Mouse (Mus musculus): Measurements from ENCODE around the gene Tmem74b.

The Tmem74b gene

DNA sequence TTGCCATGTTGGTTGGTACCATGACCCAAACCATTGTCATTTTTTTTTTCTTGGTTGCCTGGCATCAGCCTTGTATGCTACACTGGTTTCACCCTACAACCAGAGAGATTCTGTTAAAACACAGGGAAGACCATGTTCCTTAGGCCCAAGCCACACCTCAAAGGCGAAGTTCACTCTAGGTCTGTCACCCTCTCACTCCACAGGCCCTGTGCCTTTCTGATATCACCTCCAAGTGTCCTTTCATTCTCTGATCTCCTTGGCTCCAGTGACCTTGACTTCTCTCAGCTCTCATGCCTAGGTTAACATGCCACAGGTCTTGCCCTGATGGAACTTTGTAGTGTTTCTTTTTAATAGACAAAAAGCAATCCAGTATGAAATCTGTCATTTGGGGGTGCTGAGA is 40.3 kb downstream of the Tmem74b start:
- DNase-seq (ENCODE audit: low spot score in 2 of 2), result no peak

DNA sequence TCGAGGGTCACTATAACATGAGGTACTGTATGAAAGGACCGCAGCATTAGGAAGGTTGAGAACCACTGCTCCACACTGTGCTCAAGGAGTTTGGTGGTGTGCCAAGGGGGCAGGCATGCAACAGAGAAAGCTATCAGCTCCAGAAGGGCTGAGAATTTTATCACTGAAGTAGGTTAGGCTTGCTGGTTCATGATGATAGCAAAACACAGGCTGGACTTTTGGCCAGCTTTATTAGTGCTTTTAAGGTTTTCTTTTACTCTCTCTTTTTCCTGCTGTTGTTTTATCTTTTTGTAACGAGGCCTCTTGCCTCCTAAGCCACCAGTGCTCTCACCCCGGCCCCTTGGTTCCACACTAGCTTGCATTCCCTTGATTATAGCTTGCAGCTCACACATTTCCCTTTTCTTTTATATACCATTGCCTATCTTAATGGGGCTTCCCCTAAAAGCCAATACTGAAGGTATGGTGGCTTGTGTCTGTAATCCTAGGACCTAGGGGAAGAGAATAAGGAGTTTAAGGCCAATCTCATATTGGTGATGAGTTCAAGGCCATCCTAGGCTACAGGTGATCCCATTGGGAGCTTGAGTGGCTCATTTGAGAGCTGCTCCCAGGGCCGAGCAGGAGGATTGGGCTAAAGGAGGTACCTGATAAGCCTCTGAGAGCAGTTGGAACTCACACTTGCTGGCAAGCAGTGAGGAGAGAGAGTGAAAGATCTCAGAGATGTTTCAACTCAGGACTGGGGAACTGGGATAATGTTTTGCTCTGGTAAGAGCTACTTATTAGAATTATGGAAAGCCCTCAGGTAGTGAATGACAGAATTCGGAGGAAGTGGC is 41.3 kb downstream of the Tmem74b start:
- DNase-seq (ENCODE audit: low spot score in 2 of 2), result no peak

DNA sequence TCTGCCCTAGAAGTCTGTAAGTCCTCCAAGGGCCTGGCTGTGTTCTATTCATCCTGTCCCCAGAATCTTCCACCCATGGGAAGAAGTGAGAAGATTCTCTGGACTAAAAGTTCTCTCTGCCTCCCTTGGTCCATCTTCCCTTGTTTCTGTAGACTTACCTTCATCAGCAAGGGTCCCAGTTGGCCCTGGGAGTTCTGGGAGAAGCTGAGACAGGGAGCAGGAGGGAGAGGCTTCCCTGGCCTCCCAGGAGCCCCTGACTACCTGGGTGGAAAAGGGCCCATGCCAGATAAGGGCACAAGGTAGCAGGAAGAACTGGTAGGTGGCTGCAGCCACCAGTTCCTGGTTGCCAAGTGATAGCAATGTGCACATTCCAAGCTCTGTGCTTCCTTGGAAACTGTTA is 42.0 kb downstream of the Tmem74b start, which contains the start of gene Psmf1:
TSS of gene Psmf1 (minus strand) at position 342 of the 400 bp plus-strand sequence.
- DNase-seq (ENCODE audit: low spot score in 2 of 2), result no peak

DNA sequence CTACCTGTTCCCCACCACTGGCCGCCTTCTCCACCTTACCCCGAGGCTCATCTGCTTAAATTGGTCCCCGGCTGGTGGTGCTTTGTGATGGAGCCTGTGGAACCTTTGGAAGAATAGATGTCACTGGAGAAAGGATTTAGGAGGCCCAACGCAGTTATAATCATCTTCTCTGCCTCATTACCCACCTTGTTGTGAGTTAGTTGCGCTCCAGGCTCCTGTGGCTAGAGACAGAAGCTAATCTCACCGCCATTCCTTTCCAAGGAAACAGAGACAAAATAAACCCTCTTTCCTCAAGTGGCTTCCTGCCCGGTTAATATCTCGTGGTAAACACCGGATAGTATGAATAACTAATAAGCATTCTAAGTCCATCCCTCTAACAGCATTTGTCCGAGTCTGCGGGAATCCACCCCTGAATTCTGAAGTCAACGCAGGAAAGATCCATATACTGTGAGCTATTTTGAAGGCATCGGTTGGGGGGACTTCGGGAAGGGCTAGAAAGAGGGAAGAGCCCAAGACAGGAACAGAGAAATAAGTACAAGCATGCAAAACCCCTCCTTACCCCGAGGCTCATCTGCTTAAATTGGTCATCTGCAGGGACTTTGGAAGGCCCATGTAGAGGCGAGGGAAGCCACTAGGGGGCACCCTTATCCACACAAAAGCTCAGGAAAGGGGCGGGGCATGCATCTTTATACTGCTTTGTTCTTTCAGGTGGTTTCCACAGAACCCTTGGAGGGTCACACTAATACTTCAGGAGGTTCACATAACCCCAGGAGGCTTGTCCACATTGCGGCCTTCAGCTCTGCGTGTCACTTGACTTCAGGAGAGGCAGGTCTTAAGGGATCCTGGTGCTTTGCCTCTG is 46.3 kb downstream of the Tmem74b start:
- DNase-seq (ENCODE audit: low spot score in 2 of 2), result peak; percentile 63 to 70

DNA sequence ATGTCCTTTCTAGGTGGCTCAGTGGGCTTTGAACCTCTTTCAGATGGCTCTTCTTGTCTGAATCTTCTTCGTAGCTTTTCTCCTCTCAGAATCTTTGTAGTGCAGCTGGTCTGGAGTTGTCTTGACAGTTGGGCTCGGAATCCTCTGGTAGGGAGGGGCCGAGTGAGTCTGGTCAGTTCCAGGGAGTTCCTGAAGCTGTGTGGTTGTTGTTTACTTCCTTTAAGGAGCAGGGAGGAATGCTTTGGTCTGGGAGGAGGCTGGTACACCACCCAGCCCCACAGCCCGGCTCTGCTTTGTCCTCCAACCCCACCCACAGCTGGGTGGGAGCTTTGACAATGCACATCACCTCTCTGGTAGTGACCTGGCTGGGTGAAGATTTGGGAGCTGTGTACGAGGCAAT is 49.5 kb downstream of the Tmem74b start:
- DNase-seq (ENCODE audit: low spot score in 2 of 2), result no peak

DNA sequence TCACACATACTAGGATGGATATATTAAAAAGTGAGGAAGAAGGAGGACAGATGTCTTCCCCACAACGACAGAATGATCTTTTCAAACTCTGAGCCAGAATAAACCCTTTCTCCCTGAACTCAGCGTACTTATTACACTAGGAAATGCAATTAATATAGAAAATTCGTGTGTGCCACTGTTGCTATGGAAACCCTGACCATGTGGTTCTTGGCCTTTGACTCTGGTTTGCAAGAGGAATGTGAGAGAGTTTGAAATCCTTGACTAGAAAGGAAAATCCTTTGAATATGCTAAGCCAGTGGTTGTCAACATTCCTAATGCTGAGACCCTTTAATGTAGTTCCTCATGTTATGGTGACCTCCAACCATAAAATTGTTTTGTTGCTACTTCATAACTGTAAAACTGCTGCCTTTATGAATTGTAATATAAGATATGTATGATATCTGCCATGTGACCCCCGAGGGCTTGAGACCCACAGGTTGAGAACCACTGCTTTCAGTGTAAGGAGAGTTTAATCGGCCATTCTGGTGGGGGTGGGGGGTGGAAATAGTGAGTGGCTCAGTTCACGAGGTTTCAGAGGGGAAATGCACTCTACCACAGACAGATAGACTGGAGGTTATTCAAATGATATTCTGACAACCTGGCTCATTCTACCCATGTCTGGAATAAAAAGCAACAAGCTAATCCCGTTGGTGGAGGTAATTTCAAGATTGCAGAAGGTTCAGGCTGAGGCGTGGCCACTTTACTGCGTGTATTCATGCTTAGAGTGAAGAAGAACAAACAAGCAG is 54.7 kb downstream of the Tmem74b start:
- no peak for DNase-seq (ENCODE audit: low spot score in 2 of 2)

- DNase-seq (ENCODE audit: low spot score in 2 of 2), result no peak
Observed at GRCm38 (mm10) chr2:151757451-151757850, 55.6 kb downstream of the Tmem74b start.

DNA sequence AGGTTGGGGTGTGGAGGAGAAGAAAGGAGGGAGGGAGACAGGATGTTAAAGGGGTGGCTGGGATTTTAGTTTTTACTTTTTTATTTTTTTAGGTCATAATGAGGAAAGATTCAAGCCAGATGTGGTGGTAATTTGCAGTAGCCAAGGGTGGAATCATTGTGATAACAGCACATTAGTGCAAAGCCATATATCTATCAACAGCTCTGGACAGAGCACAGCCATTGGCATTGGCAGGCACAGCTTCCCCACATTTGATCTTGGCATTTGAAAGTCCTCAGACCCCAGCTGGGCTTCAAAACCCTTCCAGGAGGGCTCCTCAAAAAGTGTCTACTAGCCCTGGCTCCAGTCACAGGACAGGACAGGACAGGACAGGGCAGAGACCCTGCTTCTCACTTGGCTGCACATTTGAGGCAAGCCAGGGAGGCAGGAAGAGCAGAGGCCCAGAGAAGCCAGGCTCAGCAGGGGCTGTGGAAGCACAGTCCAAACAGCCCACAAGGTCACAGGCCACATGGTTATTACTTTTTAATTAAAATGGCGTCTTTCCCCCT is 57.1 kb downstream of the Tmem74b start:
- no peak for DNase-seq (ENCODE audit: low spot score in 2 of 2)
